Mouse (Mus musculus) myocyte (in vitro differentiated cells): ENCODE measurements at regions not wholly inside any gene's neighbourhood (a gene's known extent, or its start where the extent isn't known, plus 50 kb on each side); places are given as distances from the start of the nearest gene placed in this dataset.

ENCODE experiments used
- CEBPB ChIP-seq: IDR thresholded peaks from 2 replicates; pipeline ENCODE4 v1.6.1; 2011; ENCODE audit warnings: mild to moderate bottlenecking, moderate library complexity; ENCODE audit not compliant: poor library complexity, insufficient read depth, severe bottlenecking
- MAX ChIP-seq: IDR thresholded peaks from one replicate; pipeline ENCODE4 v1.6.1; 2011; ENCODE audit warnings: low read depth, mild to moderate bottlenecking, control low read depth
- MYOD1 ChIP-seq, 3 experiments: IDR thresholded peaks; one replicate each; pipeline ENCODE4 v1.6.1; 2011; ENCODE audit warnings: control low read depth in 2 of 3, low read depth in 2 of 3, mild to moderate bottlenecking in 2 of 3, moderate library complexity in 1 of 3; ENCODE audit not compliant: insufficient read length in 2 of 3, control insufficient read depth in 1 of 3
- MYOG ChIP-seq, 3 experiments: IDR thresholded peaks; one replicate each; pipeline ENCODE4 v1.6.1; 2011; ENCODE audit warnings: control low read depth in 2 of 3, low read depth in 2 of 3, mild to moderate bottlenecking in 2 of 3; ENCODE audit not compliant: insufficient read length in 2 of 3, control insufficient read depth in 1 of 3, insufficient read depth in 1 of 3
- POLR2A ChIP-seq: IDR thresholded peaks from one replicate; pipeline ENCODE4 v1.6.1; 2011; ENCODE audit warnings: low read depth, mild to moderate bottlenecking, control low read depth, moderate library complexity; ENCODE audit not compliant: insufficient read length
- POLR2AphosphoS2 ChIP-seq: IDR thresholded peaks from one replicate; pipeline ENCODE4 v1.6.1; 2011; ENCODE audit warnings: low read depth, control low read depth; ENCODE audit not compliant: insufficient read length
- REST ChIP-seq: IDR thresholded peaks from one replicate; pipeline ENCODE4 v1.6.1; 2011; ENCODE audit warnings: mild to moderate bottlenecking, control low read depth, moderate library complexity; ENCODE audit not compliant: insufficient read depth, insufficient read length
- TCF12 ChIP-seq: IDR thresholded peaks from one replicate; pipeline ENCODE4 v1.6.1; 2011; ENCODE audit warnings: mild to moderate bottlenecking, control low read depth; ENCODE audit not compliant: poor library complexity, insufficient read depth, severe bottlenecking
- TCF3 ChIP-seq: IDR thresholded peaks from one replicate; pipeline ENCODE4 v1.6.1; 2011; ENCODE audit warnings: low read depth, control low read depth; ENCODE audit not compliant: insufficient read length
- USF1 ChIP-seq: IDR thresholded peaks from one replicate; pipeline ENCODE4 v1.6.1; 2011; ENCODE audit warnings: low read depth, mild to moderate bottlenecking, control low read depth, moderate library complexity

- TF ChIP-seq MAX (no peak), POLR2A (no peak), POLR2AphosphoS2 (no peak), REST (no peak), TCF12 (no peak), TCF3 (no peak), MYOG (IDR thresholded peaks at IDR 0.05; ENCODE audit: control insufficient read depth in 1 of 3, insufficient read depth in 1 of 3, insufficient read length in 2 of 3, low read depth in 2 of 3) (no peak), USF1 (no peak), CEBPB (no peak), MYOD1 (IDR thresholded peaks at IDR 0.05; ENCODE audit: control insufficient read depth in 1 of 3, insufficient read length in 2 of 3, low read depth in 2 of 3) (no peak)
Observed at GRCm38 (mm10) chr7:125340326-125340905, 104.1 kb upstream of the Kdm8 start.
